Mouse (Mus musculus) embryonic facial prominence, embryonic 11.5 days (tissue): ENCODE data around the gene Chtop. TPM values are rescaled to one million over a fixed set of nuclear protein-coding genes. Genes with fewer than 3 reads are reported as not detected.
A peak's percentile ranks its signal among the peaks of the same experiment; 100 is the strongest.

Source experiments
- ATAC-seq: fragments of 200-750 bp; cut with Nextera tagmentation; replicated peaks from 2 replicates; pipeline ENCODE4 v1.8.0; 2017; ENCODE audit warnings: low read depth; ENCODE audit not compliant: insufficient number of reproducible peaks, low FRiP score, low TSS enrichment
- DNase-seq: peaks from one replicate; pipeline ENCODE4 v3.0.0-alpha.2; 2015; ENCODE audit warnings: low spot score
- H3K27ac ChIP-seq: fragments of 300-500 bp; sonication (generic); replicated peaks from 2 replicates; pipeline ENCODE4 v1.5.1; 2014; ENCODE audit warnings: mild to moderate bottlenecking, low read depth, low read length, control low read depth
- H3K27me3 ChIP-seq: fragments of 300-500 bp; sonication (generic); 2 replicates; pipeline ENCODE4 v1.6.1; 2014; ENCODE audit warnings: mild to moderate bottlenecking, low read length, moderate library complexity, mixed read lengths; ENCODE audit not compliant: control insufficient read depth, insufficient read depth
- H3K36me3 ChIP-seq: fragments of 300-500 bp; sonication (generic); replicated peaks from 2 replicates; pipeline ENCODE4 v1.6.1; 2014; ENCODE audit warnings: low read depth, mild to moderate bottlenecking, low read length, moderate library complexity, mixed read lengths; ENCODE audit not compliant: control insufficient read depth, insufficient read depth
- H3K4me1 ChIP-seq: fragments of 300-500 bp; sonication (generic); 2 replicates; pipeline ENCODE4 v1.6.1; 2014; ENCODE audit warnings: low read length, mixed read lengths; ENCODE audit not compliant: control insufficient read depth, insufficient read depth
- H3K4me2 ChIP-seq: fragments of 300-500 bp; sonication (generic); 2 replicates; pipeline ENCODE4 v1.6.1; 2014; ENCODE audit warnings: low read depth, mild to moderate bottlenecking, control low read depth, low read length, moderate library complexity
- H3K4me3 ChIP-seq: fragments of 300-500 bp; sonication (generic); 2 replicates; pipeline ENCODE4 v1.5.1; 2014; ENCODE audit warnings: low read depth, low read length, control low read depth
- H3K9ac ChIP-seq: fragments of 300-500 bp; sonication (generic); replicated peaks from 2 replicates; pipeline ENCODE4 v1.6.1; 2014; ENCODE audit warnings: mild to moderate bottlenecking, control low read depth, low read length
- H3K9me3 ChIP-seq: fragments of 300-500 bp; sonication (generic); replicated peaks from 2 replicates; pipeline ENCODE4 v1.6.1; 2016; ENCODE audit warnings: mild to moderate bottlenecking, low read length, inconsistent platforms, mixed read lengths; ENCODE audit not compliant: control insufficient read depth
- WGBS: fragments of 180-500 bp; shearing (Covaris S2); extraction: QIAGEN DNeasy Blood & Tissue Kit; methylation state at CpG from one replicate; pipeline ENCODE4 v1.1.7; 2014; 5-methylcytosine and 5-hydroxymethylcytosine counted together
- polyA plus RNA-seq: library from polyadenylated mRNA; unstranded; fragments of >200 nt; fragmentation: Nextera tagmentation; extraction: Ambion mirVana; gene quantifications from 2 replicates; pipeline ENCODE4 v1.2.1, GENCODE M21; 2014

Gene Chtop
- polyA plus RNA-seq, 1 experiment from 2014 or later, result 132 TPM

- H3K9ac ChIP-seq, result no peak overlapping the region
- H3K4me2 ChIP-seq, result no peak overlapping the region
- peaks cover 9% of the 10 kb centered on the region for H3K4me1 ChIP-seq
- 0 out of 2 replicates have a peak, but pooled peaks cover 8% of the 10 kb centered on the region for H3K27me3 ChIP-seq
- DNase-seq, result no peak
- no peak for ATAC-seq
- no peak overlapping the region for H3K4me3 ChIP-seq
- H3K36me3 ChIP-seq, result no peaks in the 10 kb centered on the region
- H3K9me3 ChIP-seq, result no peaks in the 10 kb centered on the region
- 86% methylated on average over 4 of the region's 4 CpGs for WGBS
- no peak overlapping the region for H3K27ac ChIP-seq
Measured at GRCm38 (mm10) chr3:90515789-90516188, 6.5 kb upstream of the Chtop start.

- no peaks in the 10 kb centered on the region for H3K9me3 ChIP-seq
- H3K9ac ChIP-seq, result peak overlapping the region; percentile 52; the same call in 1 of the 2 replicates
- WGBS, result 61% methylated on average over 1 of the region's 1 CpGs
- peak overlapping the region; percentile 73 for H3K4me2 ChIP-seq
- peaks cover 9% of the 10 kb centered on the region for H3K4me1 ChIP-seq
- H3K4me3 ChIP-seq, result peak overlapping the region; percentile 29; the same call in 1 of the 2 replicates
- H3K27me3 ChIP-seq, result 0 out of 2 replicates have a peak, but pooled peaks cover 8% of the 10 kb centered on the region
- no peaks in the 10 kb centered on the region for H3K36me3 ChIP-seq
- no peak overlapping the region for H3K27ac ChIP-seq
- DNase-seq (no peak), ATAC-seq (0 out of 2 replicates have a peak, but pooled peaks have one; percentile 8)
Measured at GRCm38 (mm10) chr3:90515242-90515641, 5.9 kb upstream of the Chtop start.

GRCm38 (mm10) chr3:90514691-90515090 is 5.4 kb upstream of the Chtop start:
- ATAC-seq (peak; percentile 64), DNase-seq (peak; percentile 79)
- under 1% methylated on average over 10 of the region's 10 CpGs for WGBS
- Histone ChIP-seq H3K4me3 (peak overlapping the region; percentile 29), H3K9me3 (no peaks in the 10 kb centered on the region), H3K4me2 (peak overlapping the region; percentile 73), H3K4me1 (peaks cover 9% of the 10 kb centered on the region), H3K9ac (peak overlapping the region; percentile 52), H3K27me3 (0 out of 2 replicates have a peak, but pooled peaks cover 8% of the 10 kb centered on the region), H3K36me3 (no peaks in the 10 kb centered on the region), H3K27ac (no peak overlapping the region)

GRCm38 (mm10) chr3:90513796-90514590 is 4.7 kb upstream of the Chtop start, which contains the start of the genes S100a1 and S100a13:
Gene S100a1, minus strand, starts transcription at chr3:90514392.
Gene S100a13, plus strand, starts transcription at chr3:90514435.
- Histone ChIP-seq H3K4me1 (peaks cover 9% of the 10 kb centered on the region), H3K27ac (no peak within 1 kb of the TSS), H3K4me3 (peak within 1 kb of the TSS; percentile 29), H3K36me3 (no peaks in the 10 kb centered on the region), H3K9ac (peak within 1 kb of the TSS; percentile 52), H3K4me2 (peak within 1 kb of the TSS; percentile 73), H3K27me3 (0 out of 2 replicates have a peak, but pooled peaks cover 8% of the 10 kb centered on the region), H3K9me3 (no peaks in the 10 kb centered on the region)
- 0 out of 2 replicates have a peak, but pooled peaks have one; percentile 22 for ATAC-seq
- no peak for DNase-seq
- WGBS, result 4% methylated on average over 25 of the region's 25 CpGs

GRCm38 (mm10) chr3:90512948-90513642 is 3.8 kb upstream of the Chtop start:
- H3K27ac ChIP-seq, result no peak overlapping the region
- no peak for DNase-seq
- peaks cover 9% of the 10 kb centered on the region for H3K4me1 ChIP-seq
- no peaks in the 10 kb centered on the region for H3K36me3 ChIP-seq
- H3K27me3 ChIP-seq, result 0 out of 2 replicates have a peak, but pooled peaks cover 8% of the 10 kb centered on the region
- no peak for ATAC-seq
- no peak overlapping the region for H3K4me3 ChIP-seq
- no peaks in the 10 kb centered on the region for H3K9me3 ChIP-seq
- no peak overlapping the region for H3K9ac ChIP-seq
- H3K4me2 ChIP-seq, result no peak overlapping the region
- 75% methylated on average over 9 of the region's 9 CpGs for WGBS

GRCm38 (mm10) chr3:90512276-90512675 is 3.0 kb upstream of the Chtop start:
- Histone ChIP-seq H3K9ac (no peak overlapping the region), H3K4me1 (peaks cover 9% of the 10 kb centered on the region), H3K9me3 (no peaks in the 10 kb centered on the region), H3K36me3 (no peaks in the 10 kb centered on the region; the same call in 1 of the 2 replicates), H3K27me3 (0 out of 2 replicates have a peak, but pooled peaks cover 8% of the 10 kb centered on the region), H3K4me3 (no peak overlapping the region), H3K4me2 (no peak overlapping the region), H3K27ac (no peak overlapping the region)
- ATAC-seq (no peak), DNase-seq (no peak)
- WGBS, result 88% methylated on average over 5 of the region's 5 CpGs

GRCm38 (mm10) chr3:90509747-90510123 is 437 bp upstream of the Chtop start:
- Histone ChIP-seq H3K9me3 (no peaks in the 10 kb centered on the region), H3K27me3 (0 out of 2 replicates have a peak, but pooled peaks cover 8% of the 10 kb centered on the region), H3K9ac (no peak overlapping the region), H3K4me2 (no peak overlapping the region), H3K4me3 (no peak overlapping the region; the same call in 1 of the 2 replicates), H3K4me1 (peaks cover 6% of the 10 kb centered on the region), H3K36me3 (peaks cover 10% of the 10 kb centered on the region), H3K27ac (no peak overlapping the region)
- 9% methylated on average over 2 of the region's 2 CpGs for WGBS
- ATAC-seq, result peak; percentile 22; the same call in 1 of the 2 replicates
- DNase-seq, result no peak
